Mouse (Mus musculus): ENCODE data around the gene 4930412O13Rik.

DNA sequence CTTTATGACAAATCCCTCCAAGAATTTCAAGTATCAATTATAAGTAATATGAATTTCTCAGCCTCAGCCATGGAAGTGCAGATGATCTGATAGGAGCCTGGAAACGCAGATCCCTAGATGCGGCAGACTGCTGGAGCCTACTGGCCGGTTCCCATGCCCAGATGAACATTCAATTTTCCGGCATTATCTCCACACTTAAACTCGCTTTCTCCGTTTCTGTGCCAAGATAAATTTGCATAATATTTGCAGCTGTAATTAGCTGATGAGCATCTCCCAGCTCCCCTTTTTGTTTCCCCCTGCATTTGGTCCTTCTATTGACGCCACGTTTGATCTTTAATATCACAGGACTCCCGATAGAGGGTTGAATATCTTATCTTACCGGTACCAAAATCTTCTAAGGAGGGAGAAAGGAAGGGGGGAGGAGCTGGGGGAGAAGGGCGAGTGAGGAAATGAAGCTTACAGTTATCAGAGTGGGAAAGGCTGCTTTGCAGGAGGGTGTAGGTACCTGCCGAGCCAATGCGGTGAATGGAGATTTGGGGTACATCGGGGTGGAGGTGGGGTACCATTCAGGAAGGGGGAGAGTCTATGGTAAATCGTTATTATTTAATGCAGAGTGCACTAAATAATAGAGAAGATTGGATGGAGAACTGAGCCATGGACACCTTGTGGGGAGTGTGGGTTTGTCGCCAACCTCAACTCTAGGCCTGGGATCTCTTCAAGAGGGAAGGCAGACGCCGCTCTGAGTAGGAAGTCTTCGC lies 14.0 kb downstream of the 4930412O13Rik start:
- TF ChIP-seq CTCF (IDR thresholded peaks at IDR 0.05; ENCODE audit: control insufficient read depth, insufficient read depth, insufficient replicate concordance, low read depth, low read length) (no peak), POLR2A (IDR thresholded peaks at IDR 0.05; ENCODE audit: control insufficient read depth, low read depth, low read length) (no peak)
